Mouse (Mus musculus) heart, postnatal 36 days (tissue): ENCODE data around the gene Emg1. TPM values are rescaled to one million over a fixed set of nuclear protein-coding genes. Genes with fewer than 3 reads are reported as not detected.

ENCODE experiments used
- DNase-seq, 2 experiments: peaks; one replicate each; pipeline ENCODE4 v3.0.0; 2021 to 2022
- intact Hi-C: fragments of 180-260 bp; cut with DNase I; formaldehyde crosslinking; loops from one replicate; pipeline ENCODE4 v1.15.1; 2025
- total RNA-seq, 2 experiments: library from RNA; stranded (reverse); gene quantifications; 2 replicates each; pipeline ENCODE4 v1.2.3; 2021

Gene Emg1
- total RNA-seq, 2 experiments from 2014 or later = 64.4 to 73.8 TPM

DNA sequence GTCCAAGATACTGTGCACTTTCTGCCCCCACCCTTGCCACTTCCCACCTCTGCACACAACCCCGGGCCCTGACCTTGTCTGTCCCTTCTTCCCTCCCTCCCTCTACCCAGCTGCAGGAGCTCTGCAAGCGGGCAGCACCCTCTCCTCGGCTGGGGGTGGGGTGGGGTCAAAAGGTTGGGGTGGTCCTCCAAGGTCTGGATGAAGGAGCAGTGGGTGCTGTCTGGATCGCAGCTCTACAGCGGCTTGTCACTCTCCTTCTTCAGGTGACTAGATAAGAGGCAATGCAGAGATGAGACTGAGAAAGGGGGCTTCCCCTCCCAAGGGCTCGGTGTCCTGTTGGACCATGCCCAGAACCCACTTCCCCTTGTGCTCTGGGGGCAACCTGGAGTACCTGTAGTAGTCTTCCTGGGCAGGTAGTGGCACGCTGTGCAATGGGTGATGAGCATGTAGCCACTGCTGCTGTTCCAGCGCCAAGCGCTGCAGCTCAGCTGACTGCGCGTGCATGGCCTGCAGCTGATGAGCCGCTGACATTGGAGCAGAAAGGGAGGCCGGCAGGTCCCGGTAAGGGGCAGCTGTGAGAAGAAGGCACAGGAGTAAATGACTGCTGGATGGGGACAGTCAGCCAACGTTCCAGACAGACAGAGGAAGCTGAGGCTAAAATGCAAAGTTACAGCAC lies 31.0 kb upstream of the Emg1 start:
- no peak for DNase-seq

DNA sequence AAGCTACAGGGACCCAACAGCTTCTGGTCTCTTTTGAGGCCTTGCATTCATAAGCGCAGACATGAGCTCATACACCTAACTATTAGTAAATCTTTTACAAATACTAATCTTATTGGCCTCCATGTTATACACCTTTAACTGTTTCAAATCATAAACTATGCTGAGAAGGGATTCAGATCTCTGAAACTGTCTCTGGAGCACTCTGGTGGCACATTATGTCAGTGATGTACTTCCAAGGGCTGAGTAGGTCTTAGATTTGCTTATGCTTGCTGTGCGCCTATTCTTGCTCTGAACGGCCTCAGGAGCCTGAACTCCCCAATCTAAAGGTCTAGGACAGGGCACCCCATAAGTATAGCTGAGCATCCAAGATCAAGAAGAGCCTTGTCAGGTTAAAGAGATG lies 29.9 kb upstream of the Emg1 start:
- intact Hi-C loops = loop anchor here (5.0 kb wide), 1 partner anchor 80 kb away; the partner anchor contains the start of gene Lpcat3

More for the DNA sequence above, 31.0 kb upstream of the Emg1 start:
- intact Hi-C loops = loop anchor here (5.0 kb wide), 1 partner anchor 81 kb away; the partner anchor contains the start of gene Lpcat3

DNA sequence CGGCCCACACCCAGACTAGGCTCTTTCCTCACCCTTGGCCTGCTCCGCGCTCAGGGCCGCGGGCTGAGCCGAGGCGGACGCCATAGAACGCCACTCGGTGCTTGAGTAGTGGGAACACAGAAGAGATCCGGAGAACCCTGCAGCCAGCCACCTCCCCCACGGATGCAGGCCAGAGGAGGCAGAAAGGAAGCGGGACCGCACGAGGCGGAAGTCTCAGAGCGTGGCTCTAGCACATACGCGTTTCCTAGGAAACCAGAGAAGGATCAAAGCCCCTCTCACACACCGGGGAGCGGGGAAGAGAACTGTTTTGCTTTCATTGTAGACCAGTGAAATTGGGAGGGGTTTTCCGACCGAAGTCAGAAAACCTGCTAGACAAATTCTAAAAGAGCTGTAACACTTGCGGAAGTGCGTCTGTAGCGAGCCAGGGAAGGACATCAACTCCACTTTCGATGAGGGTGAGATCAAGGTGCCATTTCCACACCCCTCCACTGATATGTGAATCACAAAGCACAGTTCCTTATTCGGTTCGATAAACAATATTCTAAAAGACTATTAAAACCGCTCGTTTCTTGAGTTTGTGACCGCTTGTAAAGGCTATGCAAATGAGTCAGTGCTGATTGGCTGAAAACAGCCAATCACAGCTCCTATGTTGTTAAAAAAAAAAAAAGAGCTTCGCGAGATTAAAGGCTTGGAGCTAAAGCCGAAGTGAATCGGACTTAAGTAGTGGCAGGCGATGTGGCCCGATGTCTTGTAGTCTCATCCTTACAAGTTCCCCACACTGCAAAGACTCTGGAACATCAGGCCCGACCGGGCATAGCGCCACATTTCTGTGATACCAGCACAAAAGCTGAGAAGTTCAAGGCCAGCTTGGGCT lies 29.1 kb upstream of the Emg1 start, which contains the start of gene Grcc10:
Gene Grcc10 (minus strand): TSS at position 487 of the 874 bp plus-strand sequence.
- peak; percentile 82 to 92 for DNase-seq
- intact Hi-C loops = loop anchor here (1.0 to 5.0 kb wide), 3 partner anchors 25 to 79 kb away; partner anchors contain the start of genes Emg1, Lpcat3 and Phb2

More for the DNA sequence above, 29.9 kb upstream of the Emg1 start:
- no peak for DNase-seq

DNA sequence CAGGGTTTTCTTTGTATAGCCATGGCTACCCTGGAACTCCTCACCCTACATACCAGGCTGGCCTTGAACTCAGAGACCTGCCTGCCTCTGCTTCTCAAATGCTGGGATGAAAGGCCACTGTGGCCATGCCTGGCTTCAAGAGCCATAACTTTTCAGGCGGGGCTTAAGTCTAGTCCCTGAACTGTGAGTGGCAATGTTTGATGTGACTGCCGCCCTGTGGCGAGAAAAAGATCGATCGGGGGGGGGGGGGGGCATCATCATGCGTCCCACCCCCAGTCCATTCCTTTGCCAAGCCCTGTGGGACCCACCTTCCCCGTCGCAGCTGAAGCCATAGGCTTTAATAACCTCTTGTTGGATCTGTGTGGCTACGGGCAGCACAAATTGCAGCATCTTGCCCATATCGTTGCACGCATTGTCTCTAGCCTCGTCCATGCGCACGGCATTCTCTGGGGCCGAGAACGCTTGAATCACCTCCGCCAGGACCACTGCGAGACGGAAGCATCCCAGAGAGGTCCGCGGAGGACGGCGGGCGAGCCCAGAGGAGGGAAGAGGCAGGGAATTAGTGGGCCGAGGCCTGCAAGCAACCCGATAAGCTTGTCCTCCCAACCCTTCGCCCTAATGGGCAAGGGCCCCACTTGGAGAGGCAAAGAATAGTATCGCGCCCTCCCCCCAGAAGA lies 28.4 kb upstream of the Emg1 start:
- DNase-seq = no peak
- intact Hi-C loops = loop anchor here (1.0 to 5.0 kb wide), 3 partner anchors 24 to 78 kb away; partner anchors contain the start of genes Emg1, Lpcat3 and Phb2

DNA sequence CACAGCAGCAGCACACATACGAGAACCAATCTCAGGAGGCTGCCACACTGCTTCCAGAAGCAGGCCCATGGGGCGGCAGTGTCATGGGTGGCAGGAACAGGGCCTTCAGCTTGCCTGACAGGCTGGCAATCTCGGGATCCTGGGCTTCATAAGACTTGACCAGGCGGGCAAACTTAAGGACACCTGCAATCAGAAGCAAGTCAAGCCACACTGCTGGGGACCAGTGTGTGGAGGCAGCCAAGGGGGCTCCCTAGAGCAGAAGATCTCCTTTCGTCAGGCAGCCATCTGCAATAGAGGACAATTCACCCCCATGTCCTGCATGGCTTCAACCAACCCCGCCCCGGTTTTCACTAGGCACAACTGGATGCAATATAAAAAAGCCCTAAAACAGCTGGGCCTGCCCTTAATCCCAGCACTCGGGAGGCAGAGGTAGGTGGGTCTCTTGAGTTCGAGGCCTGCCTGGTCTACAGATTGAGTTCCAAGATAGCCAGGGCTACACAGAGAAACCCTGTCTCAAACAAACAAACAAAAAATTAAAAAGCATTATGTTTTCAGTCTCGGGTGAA lies 27.3 kb upstream of the Emg1 start:
- intact Hi-C loops = loop anchor here (5.0 kb wide), 2 partner anchors 37 to 167 kb away; partner anchors contain the start of gene C1rb
- no peak for DNase-seq

DNA sequence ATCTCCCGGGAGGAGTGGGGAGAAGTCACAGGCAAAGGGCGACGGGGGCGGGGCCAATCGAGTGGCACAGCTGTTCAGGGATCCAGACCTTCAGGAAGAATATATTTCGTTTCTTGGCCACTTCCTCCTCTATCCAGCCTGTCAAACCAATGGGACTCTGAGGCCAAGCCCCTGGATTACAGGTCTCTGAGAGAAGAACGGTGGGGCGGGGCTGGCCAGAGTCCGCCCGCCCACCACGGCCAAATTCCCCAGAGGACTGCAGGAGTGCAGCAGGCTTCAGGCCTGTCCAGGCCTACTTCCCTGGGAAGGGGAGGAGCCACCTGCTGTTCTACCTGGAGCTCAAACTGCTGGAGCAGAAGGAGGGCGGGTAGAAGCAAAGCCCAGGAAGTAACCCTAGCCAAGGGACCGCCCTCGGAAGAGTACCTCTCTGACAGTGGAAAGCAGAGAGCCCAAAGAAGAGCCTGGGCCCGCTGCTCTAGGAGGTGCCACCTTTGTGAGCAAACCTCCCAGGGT lies 26.6 kb upstream of the Emg1 start, which contains the start of gene Ptpn6:
Gene Ptpn6 (minus strand): TSS at position 204 of the 513 bp plus-strand sequence.
- no peak for DNase-seq
- intact Hi-C loops = loop anchor here (5.0 kb wide), 2 partner anchors 36 to 166 kb away; partner anchors contain the start of gene C1rb

DNA sequence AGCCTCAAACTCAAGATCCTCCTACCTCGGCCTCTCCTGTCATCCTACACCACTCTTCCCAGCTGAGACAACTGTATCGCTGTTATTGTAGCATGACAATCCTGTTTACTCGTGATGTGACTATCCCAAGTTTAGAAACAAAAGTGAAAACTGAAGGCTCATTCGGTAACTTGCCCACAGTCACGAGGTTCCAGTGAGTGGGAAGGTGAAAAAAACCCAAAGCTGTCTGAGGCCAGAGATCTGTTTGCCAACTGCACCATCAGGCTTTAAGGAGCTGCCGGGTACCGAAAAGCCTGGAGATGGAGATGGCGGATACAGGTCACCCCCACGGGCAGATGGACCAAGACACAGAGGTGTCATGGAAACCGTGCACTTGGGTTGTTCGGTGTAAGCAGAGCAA lies 25.1 kb upstream of the Emg1 start:
- intact Hi-C loops = loop anchor here (2.0 to 5.0 kb wide), 3 partner anchors 35 to 165 kb away; partner anchors contain the start of gene C1rb
- no peak for DNase-seq

DNA sequence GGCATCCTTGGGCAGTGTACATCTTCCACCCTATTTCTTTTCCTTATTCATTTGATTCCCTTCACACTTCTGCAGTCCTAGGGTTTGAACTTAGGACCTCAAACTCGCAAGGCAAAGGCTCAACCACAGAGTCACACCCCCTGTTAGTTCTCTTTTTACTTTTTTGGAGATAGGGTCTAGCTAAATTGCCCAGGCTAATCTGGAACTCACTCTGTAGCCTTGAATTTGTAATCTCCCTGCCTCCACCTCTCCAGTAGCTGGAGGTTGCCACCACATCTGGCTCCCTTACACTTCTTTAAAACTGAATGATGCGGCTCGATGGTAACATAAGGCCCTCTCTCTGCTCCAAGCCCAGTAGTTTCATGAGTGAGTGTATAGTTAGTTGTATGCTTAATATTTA lies 22.4 kb upstream of the Emg1 start:
- intact Hi-C loops = no loop called here
- DNase-seq = no peak

DNA sequence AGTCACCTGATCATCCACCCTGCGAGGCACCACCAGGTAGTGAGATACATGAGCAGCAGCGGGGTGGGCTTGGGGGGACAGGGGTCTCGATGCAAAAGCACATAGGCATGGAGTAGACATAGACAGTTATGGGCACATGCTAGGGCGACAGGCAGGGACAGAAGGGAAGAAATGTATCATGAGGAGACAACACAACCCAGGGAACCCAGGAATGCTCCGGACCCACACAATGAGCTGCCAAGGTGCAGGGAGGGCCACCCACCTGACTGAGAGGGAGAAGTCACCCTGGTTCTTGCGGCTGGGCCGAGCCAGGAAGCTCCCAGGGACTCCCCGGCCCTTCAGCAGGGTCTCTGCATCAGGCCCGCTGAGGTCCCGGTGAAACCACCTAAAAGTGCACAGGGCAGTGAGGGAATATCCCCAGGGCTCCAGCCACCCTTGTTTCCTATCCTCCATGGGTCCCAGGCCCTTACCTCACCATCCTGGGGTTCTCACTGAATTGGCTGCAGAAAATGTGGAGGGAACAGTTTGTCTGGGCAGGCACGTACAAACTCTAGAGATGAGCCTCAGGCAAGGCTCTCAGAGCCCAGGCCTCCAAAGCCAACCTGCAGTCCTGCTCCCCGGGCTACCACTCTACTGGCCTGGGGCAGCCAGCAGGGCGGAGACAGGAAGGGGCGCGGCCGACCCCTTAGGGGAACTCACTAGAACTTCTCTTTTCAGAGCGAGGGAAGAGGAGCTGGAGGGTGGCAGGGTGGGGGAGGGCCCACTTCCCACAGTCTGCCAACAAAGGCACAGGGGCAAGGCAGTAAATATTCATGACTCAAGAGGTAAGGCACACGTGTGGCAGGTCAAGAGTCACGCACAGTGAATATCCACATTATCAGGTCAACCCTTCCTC lies 20.7 kb upstream of the Emg1 start:
- intact Hi-C loops = no loop called here
- peak in 1 of 2 experiments; percentile 60 for DNase-seq

DNA sequence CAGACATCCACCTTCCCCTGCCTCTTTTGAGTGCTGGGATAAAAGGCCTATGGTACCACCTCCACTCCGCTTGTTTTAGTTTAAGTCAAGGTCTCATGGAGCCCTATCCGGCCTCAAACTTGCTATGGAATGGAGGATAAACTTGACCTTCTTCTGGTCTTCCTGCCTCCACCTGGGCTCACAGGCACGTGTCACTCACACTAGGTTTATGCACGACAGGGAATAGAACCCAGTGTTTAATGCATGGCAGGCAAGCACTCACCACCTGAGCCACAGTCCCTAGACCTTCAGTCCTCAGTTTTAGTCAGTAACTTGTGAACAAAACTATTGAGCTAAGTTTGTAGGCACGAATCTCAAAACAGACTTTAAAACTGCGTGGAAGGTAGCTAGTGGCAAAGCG lies 19.1 kb upstream of the Emg1 start:
- intact Hi-C loops = no loop called here
- DNase-seq = no peak

DNA sequence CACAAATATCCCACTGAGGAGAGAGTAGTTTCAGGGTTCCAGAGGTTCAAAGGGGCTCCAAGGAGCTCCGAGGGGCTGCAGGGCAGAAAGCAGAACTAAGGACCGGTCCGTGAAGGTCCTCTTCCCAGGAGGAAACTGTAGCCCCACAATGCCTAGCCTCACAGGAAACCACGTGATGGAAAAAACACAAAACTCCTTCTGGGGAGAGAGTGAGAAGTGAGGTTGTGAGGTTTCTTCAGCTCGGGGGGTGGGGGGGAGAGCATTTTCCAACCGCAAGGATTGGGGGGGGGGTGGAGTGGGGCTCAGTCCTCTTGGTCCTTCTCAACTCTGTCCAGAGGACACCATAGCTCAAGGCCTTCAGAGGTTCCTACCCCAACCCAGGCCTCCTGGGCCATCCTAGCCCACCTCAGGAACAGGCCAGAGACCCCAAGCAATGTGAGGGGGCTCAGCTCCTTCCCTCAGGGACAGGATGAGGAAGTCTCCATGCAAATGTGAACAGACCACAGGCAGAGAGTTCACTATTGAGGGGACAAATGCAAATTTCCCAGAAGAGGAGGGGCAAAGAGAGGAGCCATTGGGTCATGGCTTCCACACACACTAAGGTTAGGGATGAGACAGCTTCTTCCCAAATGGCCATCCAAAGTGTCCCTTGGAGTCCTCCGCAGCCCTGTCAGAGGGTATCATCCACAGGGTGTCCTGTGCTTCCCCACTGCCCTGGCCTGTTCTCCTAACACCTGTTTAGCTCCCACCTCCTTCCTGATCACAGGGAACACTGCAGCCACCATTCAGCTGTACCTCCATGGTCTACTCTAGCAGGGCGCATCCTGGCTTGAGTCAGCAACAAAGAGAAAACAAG lies 18.1 kb upstream of the Emg1 start:
- intact Hi-C loops = no loop called here

DNA sequence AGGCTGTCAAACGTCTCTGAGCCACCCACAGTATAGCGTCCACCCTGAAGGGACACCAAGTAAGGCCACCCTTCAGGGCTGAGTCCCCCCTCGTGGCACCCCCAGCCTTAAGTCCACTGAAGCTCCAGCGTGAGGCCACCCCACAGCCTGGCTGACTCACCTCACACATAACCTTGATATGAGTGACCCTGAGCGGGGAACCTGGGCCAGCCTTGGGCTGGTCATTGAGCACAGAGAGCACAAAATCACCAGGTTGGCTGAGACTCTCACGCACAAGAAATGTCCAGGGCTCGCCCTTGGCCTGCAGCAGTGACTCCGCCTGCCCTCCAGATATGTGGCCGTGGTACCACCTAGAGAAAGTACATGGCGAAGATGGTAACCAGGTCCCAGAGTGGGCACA lies 16.6 kb upstream of the Emg1 start:
- intact Hi-C loops = no loop called here
- no peak for DNase-seq

More for the DNA sequence above, 18.1 kb upstream of the Emg1 start:
- peak in 1 of 2 experiments; percentile 41 for DNase-seq

DNA sequence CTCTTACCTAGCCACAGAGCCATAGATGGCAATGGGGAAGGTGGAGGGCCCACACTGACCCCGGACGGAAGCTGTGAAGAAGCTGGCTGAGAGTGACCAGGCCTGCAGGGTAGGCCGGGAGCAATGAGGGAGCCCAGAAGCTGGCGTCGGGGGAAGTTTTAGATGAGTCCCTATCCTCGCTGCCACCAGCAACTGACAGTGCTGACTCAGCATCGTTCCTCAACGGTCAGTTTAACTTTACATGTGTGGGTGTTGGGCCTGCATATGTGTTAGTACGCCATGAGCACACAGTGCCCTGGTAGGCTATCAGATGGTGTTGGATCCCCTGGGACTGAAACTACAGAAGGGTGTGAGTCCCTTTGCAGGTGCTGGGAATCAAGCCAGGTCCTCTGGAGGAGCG lies 12.5 kb upstream of the Emg1 start:
- no peak for DNase-seq
- intact Hi-C loops = no loop called here

DNA sequence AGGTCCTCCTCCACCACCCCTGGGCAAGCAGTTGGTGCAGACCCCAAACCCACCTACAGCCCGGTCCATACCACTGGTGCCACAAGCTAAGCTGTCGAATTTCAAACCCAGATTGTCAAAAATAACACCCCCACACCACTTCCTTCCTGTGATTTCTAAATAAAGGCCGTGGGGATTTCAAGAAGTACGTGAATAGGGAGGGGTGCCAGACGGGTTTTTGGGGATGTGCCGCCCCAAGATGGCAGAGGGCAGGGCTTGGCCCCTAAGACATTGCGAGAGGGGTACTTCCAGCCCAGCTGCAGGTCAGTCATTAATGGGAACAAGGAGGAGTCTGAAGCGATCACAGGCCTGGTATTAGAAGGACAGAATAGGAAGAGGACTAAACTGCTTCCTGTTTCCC lies 11.6 kb upstream of the Emg1 start:
- no peak for DNase-seq
- intact Hi-C loops = no loop called here

DNA sequence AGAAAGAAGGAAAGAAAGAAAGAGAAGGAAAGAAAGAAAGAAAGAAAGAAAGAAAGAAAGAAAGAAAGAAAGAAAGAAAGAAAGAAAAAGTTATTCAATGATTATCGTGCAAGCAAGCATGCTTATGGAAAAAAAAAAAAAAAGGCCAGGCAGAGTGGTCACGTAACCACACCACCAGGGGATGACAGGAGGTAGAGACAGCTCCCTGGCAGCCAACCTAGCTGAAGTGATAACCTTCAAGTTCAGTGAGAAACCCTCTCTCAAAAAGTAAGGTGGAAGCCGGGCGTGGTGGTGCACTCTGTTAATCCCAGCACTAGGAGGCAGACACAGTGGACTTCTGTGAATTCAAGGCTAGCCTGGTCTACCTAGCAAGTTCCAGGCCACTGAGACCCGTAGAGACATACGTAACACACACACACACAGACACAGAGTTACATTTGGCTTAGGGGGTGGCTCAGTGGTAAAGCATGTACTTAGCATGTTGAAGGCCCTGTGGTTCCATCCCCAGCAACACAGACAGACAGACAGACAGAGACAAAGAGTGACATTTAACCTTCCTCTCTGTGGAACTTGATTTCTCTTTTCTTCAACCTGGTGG lies 11.0 kb upstream of the Emg1 start:
- no peak for DNase-seq
- intact Hi-C loops = no loop called here

DNA sequence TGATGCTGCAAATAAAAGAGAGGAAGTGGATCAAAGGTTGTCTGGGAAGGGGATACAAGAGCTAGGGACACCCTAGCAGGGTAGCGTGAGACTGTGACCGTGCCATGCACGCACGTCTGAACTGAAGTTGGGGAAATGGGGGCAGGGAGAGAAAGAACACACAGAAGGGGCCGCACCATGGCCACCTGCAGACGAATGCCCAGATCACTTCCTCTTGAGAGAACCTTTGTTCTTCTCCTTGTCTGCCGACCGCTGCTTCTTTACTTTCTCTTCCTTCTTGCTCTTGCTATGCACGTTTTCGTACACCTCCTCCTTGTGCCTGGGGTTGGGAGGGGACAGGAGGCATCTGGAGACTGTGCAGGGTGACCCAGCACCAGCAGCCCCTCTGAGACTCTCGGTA lies 8.9 kb upstream of the Emg1 start:
- no peak for DNase-seq
- intact Hi-C loops = no loop called here

DNA sequence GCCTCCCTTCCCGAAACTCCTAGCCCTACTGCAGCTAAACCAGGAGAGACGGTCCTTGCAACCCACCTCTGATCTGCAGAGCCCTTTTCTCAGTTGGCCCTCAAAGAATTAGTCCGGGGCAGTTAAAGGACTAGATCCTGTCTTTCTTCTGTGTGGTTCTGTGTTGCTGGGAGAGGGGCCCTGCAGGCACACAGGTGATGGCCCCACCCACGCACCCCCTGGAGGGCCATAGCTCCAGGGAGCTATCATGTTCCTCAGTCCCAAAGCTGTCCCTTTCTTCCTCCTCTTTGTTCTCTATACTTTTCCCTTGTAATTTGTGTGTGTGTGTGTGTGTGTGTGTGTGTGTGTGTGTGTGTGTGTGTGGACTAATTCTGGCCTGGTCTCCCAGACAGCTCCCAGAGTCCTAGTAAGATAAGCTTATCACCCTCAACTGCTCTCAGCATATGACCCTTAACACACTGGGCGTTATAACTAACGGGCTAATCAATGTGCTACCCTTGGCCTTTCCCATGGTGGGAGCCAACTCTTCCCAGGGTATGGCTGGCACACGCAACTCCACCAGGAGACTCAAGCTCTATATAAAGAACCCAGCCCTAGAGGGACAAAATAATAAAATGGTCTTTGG lies 7.5 kb upstream of the Emg1 start:
- intact Hi-C loops = loop anchor here (10.0 kb wide), 1 partner anchor 285 kb away; the partner anchor contains the start of gene Zfp384
- DNase-seq = no peak
